Mouse (Mus musculus) limb, embryonic 14.5 days (tissue): ENCODE measurements around the gene Map3k9. TPM values are rescaled to one million over a fixed set of nuclear protein-coding genes. Genes with fewer than 3 reads are reported as not detected.

Source experiments
- ATAC-seq: fragments of 200-750 bp; cut with Nextera tagmentation; 2 replicates; pipeline ENCODE4 v1.8.0; 2017; ENCODE audit warnings: low read depth, moderate number of reproducible peaks, moderate TSS enrichment; ENCODE audit not compliant: low FRiP score
- DNase-seq: peaks from one replicate; pipeline ENCODE4 v3.0.0-alpha.2; 2015; ENCODE audit warnings: low spot score
- H3K27ac ChIP-seq: fragments of 300-500 bp; sonication (generic); replicated peaks from 2 replicates; pipeline ENCODE4 v1.5.1; 2014; ENCODE audit warnings: low read depth, mild to moderate bottlenecking, low read length, moderate library complexity, mixed read lengths
- H3K27me3 ChIP-seq: fragments of 300-500 bp; sonication (generic); 2 replicates; pipeline ENCODE4 v1.6.1; 2014; ENCODE audit warnings: low read length, mixed read lengths; ENCODE audit not compliant: control insufficient read depth, insufficient read depth
- H3K36me3 ChIP-seq: fragments of 300-500 bp; sonication (generic); 2 replicates; pipeline ENCODE4 v1.6.1; 2014; ENCODE audit warnings: mild to moderate bottlenecking, low read length, moderate library complexity, mixed read lengths; ENCODE audit not compliant: control insufficient read depth, insufficient read depth
- H3K4me1 ChIP-seq: fragments of 300-500 bp; sonication (generic); 2 replicates; pipeline ENCODE4 v1.6.1; 2014; ENCODE audit warnings: antibody characterized with exemption, low read length, mixed read lengths; ENCODE audit not compliant: control insufficient read depth, insufficient read depth
- H3K4me2 ChIP-seq: fragments of 300-500 bp; sonication (generic); replicated peaks from 2 replicates; pipeline ENCODE4 v1.6.1; 2014; ENCODE audit warnings: low read depth, mild to moderate bottlenecking, low read length, moderate library complexity; ENCODE audit not compliant: severe bottlenecking
- H3K4me3 ChIP-seq: fragments of 300-500 bp; sonication (generic); replicated peaks from 2 replicates; pipeline ENCODE4 v1.5.1; 2014; ENCODE audit warnings: low read length
- H3K9ac ChIP-seq: fragments of 300-500 bp; sonication (generic); 2 replicates; pipeline ENCODE4 v1.6.1; 2014; ENCODE audit warnings: mild to moderate bottlenecking, low read depth, low read length, moderate library complexity; ENCODE audit not compliant: severe bottlenecking
- H3K9me3 ChIP-seq: fragments of 300-500 bp; sonication (generic); 2 replicates; pipeline ENCODE4 v1.6.1; 2016; ENCODE audit warnings: low read length; ENCODE audit not compliant: control insufficient read depth
- POLR2A ChIP-seq: fragments of 200-500 bp; IDR thresholded peaks from 2 replicates; pipeline ENCODE4 v1.8.0; 2012; ENCODE audit warnings: inconsistent platforms, mild to moderate bottlenecking, moderate library complexity, borderline replicate concordance; ENCODE audit not compliant: insufficient read depth, insufficient read length; ENCODE audit errors: extremely low read depth
- WGBS: fragments of 180-500 bp; shearing (Covaris S2); extraction: QIAGEN DNeasy Blood & Tissue Kit; methylation state at CpG from one replicate; pipeline ENCODE4 v1.1.7; 2014; 5-methylcytosine and 5-hydroxymethylcytosine counted together
- polyA plus RNA-seq, 2 experiments: library from polyadenylated mRNA; depleted of rRNA in 1 of 2; stranded (reverse) in 1 of 2; unstranded in 1 of 2; fragments of >200 nt; fragmentation: Nextera tagmentation in 1 of 2; extraction: Ambion mirVana in 1 of 2; gene quantifications; 2 replicates each; pipeline versions ENCODE4 v1.2.1 to v1.2.3; 2012 to 2014

Gene Map3k9
- polyA plus RNA-seq, 2 experiments = 0.87 to 1.5 TPM

DNA sequence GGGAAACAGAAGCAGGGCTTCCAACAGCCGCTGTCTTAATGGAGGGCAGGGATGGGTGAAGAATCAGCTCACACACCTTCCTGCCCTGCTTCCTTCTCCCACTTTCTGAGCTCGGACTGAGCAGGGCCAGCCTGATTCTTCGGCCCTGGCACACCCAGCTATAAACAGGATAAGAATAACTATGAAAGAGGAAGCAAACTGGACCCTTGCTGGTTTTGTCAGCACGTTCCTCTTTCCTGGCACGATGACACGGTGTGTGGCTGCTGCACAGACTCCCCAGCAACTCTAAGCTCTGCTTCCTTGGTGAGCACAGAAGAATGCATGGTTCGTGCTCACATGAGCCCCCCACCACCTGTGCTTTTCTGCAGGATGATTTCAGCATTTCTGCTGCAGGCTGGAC, 26.3 kb downstream of the Map3k9 start:
- no peak overlapping the region for H3K9ac ChIP-seq
- H3K4me3 ChIP-seq = no peak overlapping the region
- DNase-seq (no peak), ATAC-seq (no peak)
- 60% methylated on average over 7 of the region's 7 CpGs for WGBS
- H3K4me1 ChIP-seq = no peaks in the 10 kb centered on the region
- no peak for TF ChIP-seq POLR2A
- no peaks in the 10 kb centered on the region for H3K27me3 ChIP-seq
- no peaks in the 10 kb centered on the region for H3K36me3 ChIP-seq
- H3K9me3 ChIP-seq = no peaks in the 10 kb centered on the region
- H3K4me2 ChIP-seq = no peak overlapping the region
- no peak overlapping the region for H3K27ac ChIP-seq

DNA sequence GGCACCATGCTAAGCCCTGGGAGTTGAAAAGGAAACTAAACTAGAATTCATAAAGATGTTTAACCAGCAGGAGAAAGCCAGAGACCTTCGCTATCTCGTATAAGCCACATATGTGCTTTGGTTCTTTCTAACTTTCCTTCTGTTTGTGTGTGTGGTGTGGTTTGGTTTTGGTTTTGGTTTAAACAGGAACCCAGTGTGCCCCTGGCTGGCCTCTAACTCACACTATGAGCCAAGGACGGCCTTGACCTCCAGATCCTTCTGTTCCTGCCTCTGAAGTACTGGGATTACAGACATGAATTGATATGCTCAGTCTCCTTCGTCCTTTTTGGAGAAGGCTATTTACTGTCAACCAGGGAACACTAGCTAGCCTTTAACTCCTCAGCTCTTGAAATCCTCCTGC, 29.9 kb downstream of the Map3k9 start:
- Histone ChIP-seq H3K27ac (no peak overlapping the region), H3K9me3 (no peaks in the 10 kb centered on the region), H3K36me3 (no peaks in the 10 kb centered on the region), H3K4me2 (no peak overlapping the region), H3K27me3 (no peaks in the 10 kb centered on the region), H3K9ac (no peak overlapping the region), H3K4me1 (no peaks in the 10 kb centered on the region), H3K4me3 (no peak overlapping the region)
- ATAC-seq (no peak), DNase-seq (no peak)
- TF ChIP-seq POLR2A = no peak
- 76% methylated on average over 4 of the region's 4 CpGs for WGBS

DNA sequence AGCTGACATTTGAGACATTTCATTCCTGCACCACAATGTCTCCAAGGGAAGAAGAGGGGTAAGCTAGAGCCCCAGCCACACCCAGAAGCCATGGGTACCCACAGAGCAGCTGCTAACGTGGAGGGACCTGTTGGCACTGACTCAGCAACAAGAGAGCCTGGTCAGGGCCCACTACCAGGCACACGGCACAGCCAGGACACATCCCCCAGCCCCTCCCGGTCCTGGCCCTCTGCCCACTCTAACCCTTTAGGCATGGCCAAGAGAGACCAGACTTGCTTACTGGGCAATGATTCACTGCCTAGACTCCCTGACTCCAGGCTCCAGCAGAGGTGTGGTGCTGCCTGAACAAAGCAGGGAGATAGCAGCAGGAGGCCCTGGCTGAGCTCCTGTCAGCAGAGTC, 32.1 kb downstream of the Map3k9 start:
- DNase-seq (no peak), ATAC-seq (no peak)
- H3K36me3 ChIP-seq = no peaks in the 10 kb centered on the region
- no peak overlapping the region for H3K4me3 ChIP-seq
- H3K9me3 ChIP-seq = no peaks in the 10 kb centered on the region
- no peak overlapping the region for H3K4me2 ChIP-seq
- 54% methylated on average over 3 of the region's 3 CpGs for WGBS
- no peak for TF ChIP-seq POLR2A
- H3K4me1 ChIP-seq = no peaks in the 10 kb centered on the region
- no peaks in the 10 kb centered on the region for H3K27me3 ChIP-seq
- H3K9ac ChIP-seq = no peak overlapping the region
- H3K27ac ChIP-seq = no peak overlapping the region

GRCm38 (mm10) chr12:81748021-81748576, 32.9 kb downstream of the Map3k9 start:
- no peak for TF ChIP-seq POLR2A
- ATAC-seq = no peak

DNA sequence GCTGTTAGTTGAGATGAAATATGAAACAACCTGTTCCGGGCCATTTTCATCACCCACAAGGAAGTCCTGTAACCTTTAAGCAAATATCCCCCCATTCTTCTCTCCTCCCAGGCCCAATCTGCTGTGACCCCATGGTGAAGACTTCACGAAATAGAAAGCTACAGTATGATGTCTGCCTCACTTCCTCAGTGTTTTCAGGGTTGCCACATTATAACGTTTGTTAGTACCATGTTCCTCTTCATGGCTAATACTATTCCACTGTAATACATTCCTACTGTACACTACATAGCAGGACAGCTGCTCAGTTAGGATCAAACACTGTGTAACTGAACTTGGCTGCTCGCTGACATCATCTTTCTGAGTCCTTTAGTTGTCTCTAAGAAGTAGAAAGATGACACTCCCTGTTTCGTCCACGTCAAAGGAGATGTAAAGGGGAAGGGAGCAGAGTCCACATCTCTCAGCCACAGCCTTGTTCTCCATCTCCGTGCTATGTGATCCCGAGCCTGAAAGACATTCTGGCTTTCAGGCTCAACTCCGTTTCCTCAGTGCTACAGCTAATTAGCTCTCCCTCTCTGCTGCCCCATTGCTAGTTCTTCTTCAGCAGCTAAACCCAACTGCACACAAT, 34.5 kb downstream of the Map3k9 start:
- Histone ChIP-seq H3K9ac (no peak overlapping the region), H3K27ac (no peak overlapping the region), H3K4me3 (no peak overlapping the region), H3K4me2 (no peak overlapping the region), H3K27me3 (no peaks in the 10 kb centered on the region), H3K4me1 (no peaks in the 10 kb centered on the region), H3K36me3 (no peaks in the 10 kb centered on the region), H3K9me3 (no peaks in the 10 kb centered on the region)
- 75% methylated on average over 9 of the region's 9 CpGs for WGBS
- DNase-seq (no peak), ATAC-seq (no peak)
- no peak for TF ChIP-seq POLR2A

More at GRCm38 (mm10) chr12:81748021-81748576, 32.9 kb downstream of the Map3k9 start:
- WGBS = 37% methylated on average over 4 of the region's 4 CpGs
- Histone ChIP-seq H3K36me3 (no peaks in the 10 kb centered on the region), H3K9me3 (no peaks in the 10 kb centered on the region), H3K4me3 (no peak overlapping the region), H3K4me2 (no peak overlapping the region), H3K27me3 (no peaks in the 10 kb centered on the region), H3K9ac (no peak overlapping the region), H3K4me1 (no peaks in the 10 kb centered on the region), H3K27ac (no peak overlapping the region)
- DNase-seq = no peak
